Mouse (Mus musculus) midbrain, postnatal 0 days (tissue): ENCODE data around the gene Hccs. TPM values are rescaled to one million over a fixed set of nuclear protein-coding genes. Genes with fewer than 3 reads are reported as not detected.

Experiments
- ATAC-seq: fragments of 200-750 bp; cut with Nextera tagmentation; 2 replicates; pipeline ENCODE4 v1.8.0; 2017; ENCODE audit warnings: moderate number of reproducible peaks, mild to moderate bottlenecking, moderate TSS enrichment, moderate library complexity; ENCODE audit not compliant: low FRiP score
- DNase-seq: peaks from one replicate; pipeline ENCODE4 v3.0.0-alpha.2; 2015; ENCODE audit warnings: low spot score
- H3K27ac ChIP-seq: fragments of 300-500 bp; sonication (generic); 2 replicates; pipeline ENCODE4 v1.5.1; 2014; ENCODE audit warnings: low read depth, mild to moderate bottlenecking, low read length, mixed read lengths
- H3K27me3 ChIP-seq: fragments of 300-500 bp; sonication (generic); 2 replicates; pipeline ENCODE4 v1.6.1; 2014; ENCODE audit warnings: low read length, control low read depth, mixed read lengths; ENCODE audit not compliant: insufficient read depth
- H3K36me3 ChIP-seq: fragments of 300-500 bp; sonication (generic); 2 replicates; pipeline ENCODE4 v1.6.1; 2014; ENCODE audit warnings: low read length, control low read depth, mixed read lengths; ENCODE audit not compliant: insufficient read depth
- H3K4me1 ChIP-seq: fragments of 300-500 bp; sonication (generic); 2 replicates; pipeline ENCODE4 v1.6.1; 2014; ENCODE audit warnings: mild to moderate bottlenecking, control low read depth, antibody characterized with exemption, low read length, mixed read lengths; ENCODE audit not compliant: insufficient read depth
- H3K4me2 ChIP-seq: fragments of 300-500 bp; sonication (generic); 2 replicates; pipeline ENCODE4 v1.6.1; 2014; ENCODE audit warnings: low read depth, mild to moderate bottlenecking, low read length, mixed read lengths; ENCODE audit not compliant: poor library complexity, severe bottlenecking
- H3K4me3 ChIP-seq: fragments of 300-500 bp; sonication (generic); 2 replicates; pipeline ENCODE4 v1.5.1; 2014; ENCODE audit warnings: low read depth, mild to moderate bottlenecking, low read length, moderate library complexity
- H3K9ac ChIP-seq: fragments of 300-500 bp; sonication (generic); replicated peaks from 2 replicates; pipeline ENCODE4 v1.6.1; 2014; ENCODE audit warnings: mild to moderate bottlenecking, low read length, moderate library complexity, mixed read lengths; ENCODE audit not compliant: poor library complexity, severe bottlenecking
- H3K9me3 ChIP-seq: fragments of 300-500 bp; sonication (generic); 2 replicates; pipeline ENCODE4 v1.6.1; 2016; ENCODE audit warnings: low read length, control low read depth
- CTCF ChIP-seq: IDR thresholded peaks from 2 replicates; pipeline ENCODE4 v1.5.1; 2016; ENCODE audit warnings: antibody characterized with exemption, mild to moderate bottlenecking
- whole genome bisulfite sequencing: fragments of 180-500 bp; shearing (Covaris S2); extraction: QIAGEN DNeasy Blood & Tissue Kit; methylation state at CpG from one replicate; pipeline ENCODE4 v1.1.7; 2014; 5-methylcytosine and 5-hydroxymethylcytosine counted together
- polyA plus RNA-seq: library from polyadenylated mRNA; unstranded; fragments of >200 nt; fragmentation: Nextera tagmentation; extraction: Ambion mirVana; gene quantifications from 2 replicates; pipeline ENCODE4 v1.2.1, GENCODE M21; 2015
- total RNA-seq: library from RNA; depleted of rRNA; stranded (reverse); fragments of >200 nt; gene quantifications from 2 replicates; pipeline ENCODE4 v1.2.3, GENCODE M21; 2014; rRNA removed

The Hccs gene
- total and polyA plus RNA-seq, 2 experiments from 2014 or later, result 28.6 to 34.9 TPM

DNA sequence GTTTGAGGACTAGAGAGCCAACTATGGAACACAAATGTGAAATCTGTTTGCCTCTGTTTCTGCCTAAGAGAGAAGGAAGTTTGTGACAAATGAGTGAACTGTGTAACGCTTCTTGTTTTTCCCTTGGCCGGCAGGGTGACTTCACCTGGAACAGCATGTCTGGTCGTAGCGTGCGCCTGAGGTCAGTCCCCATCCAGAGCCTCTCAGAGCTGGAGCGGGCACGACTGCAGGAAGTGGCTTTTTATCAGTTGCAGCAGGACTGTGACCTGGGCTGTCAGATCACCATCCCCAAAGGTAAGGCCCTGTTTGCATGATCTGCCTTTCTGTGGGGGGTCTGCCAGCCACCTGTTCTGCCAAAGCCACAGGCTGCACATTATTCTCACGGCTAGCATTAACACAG lies 100.1 kb downstream of the Hccs start:
- no peaks in the 10 kb centered on the region for H3K36me3 ChIP-seq
- no peak overlapping the region for H3K4me2 ChIP-seq
- ATAC-seq, result no peak
- H3K4me1 ChIP-seq, result no peaks in the 10 kb centered on the region
- no peaks in the 10 kb centered on the region for H3K27me3 ChIP-seq
- H3K4me3 ChIP-seq, result no peak overlapping the region
- no peak overlapping the region for H3K27ac ChIP-seq
- no peak for TF ChIP-seq CTCF
- no peak for DNase-seq
- no peaks in the 10 kb centered on the region for H3K9me3 ChIP-seq
- H3K9ac ChIP-seq, result no peak overlapping the region
- WGBS, result 74% methylated on average over 8 of the region's 8 CpGs

DNA sequence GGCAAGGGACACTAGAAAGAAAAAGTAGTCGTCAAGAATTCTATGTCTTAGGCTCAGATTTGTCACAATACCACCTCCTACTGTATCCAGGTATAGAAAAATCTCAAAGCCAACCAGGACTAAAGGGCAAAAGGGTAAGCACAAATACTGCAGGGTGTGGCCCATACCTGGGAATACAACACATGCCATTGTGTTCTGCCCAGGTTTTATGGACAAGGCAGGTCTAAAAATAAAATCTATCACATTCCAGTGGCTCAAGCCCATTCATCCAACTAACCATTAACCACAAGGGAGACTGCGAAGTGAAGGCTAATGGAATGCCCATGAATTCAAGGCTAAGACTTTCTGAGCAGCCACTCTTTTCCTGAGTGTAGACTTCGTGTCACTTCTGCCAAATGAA lies 110.2 kb downstream of the Hccs start:
- no peak for DNase-seq
- no peak overlapping the region for H3K9ac ChIP-seq
- 72% methylated on average over 3 of the region's 3 CpGs for WGBS

More for the DNA sequence above, 110.2 kb downstream of the Hccs start:
- TF ChIP-seq CTCF, result no peak
- Histone ChIP-seq H3K4me1 (no peaks in the 10 kb centered on the region), H3K36me3 (no peaks in the 10 kb centered on the region), H3K27ac (no peak overlapping the region), H3K27me3 (peaks cover 6% of the 10 kb centered on the region; the same call in 1 of the 2 replicates), H3K4me2 (no peak overlapping the region), H3K9me3 (no peaks in the 10 kb centered on the region), H3K4me3 (no peak overlapping the region)
- ATAC-seq, result no peak

Other genes with a start within 250 kb of the Hccs start
- not detected in 2 replicates for gene Amelx, start 133.2 kb downstream of the Hccs start, total RNA-seq
- not detected in 2 replicates for gene Amelx, start 133.2 kb downstream of the Hccs start, polyA plus RNA-seq